9 mouse cellular contexts compared by ENCODE assay signal in genomic region chr4:43425648-43426380, GRCm38 (mm10). TPM values are rescaled to one million over a fixed set of nuclear protein-coding genes. Genes with fewer than 3 reads are reported as not detected.
DNase-seq lines count a peak whose midpoint lies in the region; ATAC-seq and TF ChIP-seq lines count a peak whose summit lies in the region.
"Had no signal": no experiment of that assay in that cellular context is flagged by ENCODE, and none has a peak within 500 bp of the region (broad histone marks: within the 10 kb centered on the region; RNA-seq: fewer than 3 reads in every experiment).

No protein-coding gene starts in this region.

- peak; percentile 20 for ATAC-seq in lung, postnatal 0 days
- ATAC-seq in limb, embryonic 14.5 days (ENCODE audit: low FRiP score, low read depth) = peak; percentile 30; the same call in 1 of the 2 replicates

- H3K27ac ChIP-seq in lung, postnatal 0 days (ENCODE audit: low read length) = no peak overlapping the region
- no peak overlapping the region for H3K27ac ChIP-seq in limb, embryonic 14.5 days (replicated peaks; ENCODE audit: low read depth, low read length)

- H3K4me3 ChIP-seq in lung, postnatal 0 days (ENCODE audit: low read depth, low read length) = no peak overlapping the region
- no peak overlapping the region for H3K4me3 ChIP-seq in lung, adult 2 months (replicated peaks; ENCODE audit: extremely low read depth, low read depth, low read length)
- H3K4me3 ChIP-seq in limb, embryonic 14.5 days (replicated peaks; ENCODE audit: low read length) = no peak overlapping the region

- no peak overlapping the region for H3K4me2 ChIP-seq in lung, postnatal 0 days (replicated peaks; ENCODE audit: low read depth, low read length)
- peak overlapping the region; percentile 29; the same call in 1 of the 2 replicates for H3K4me2 ChIP-seq in limb, embryonic 14.5 days (replicated peaks; ENCODE audit: low read depth, low read length, severe bottlenecking)

- intact Hi-C loops in left cerebral cortex, postnatal 4 days (cut with DNase I) = no loop called here

- H3K4me1 ChIP-seq in lung, postnatal 0 days (ENCODE audit: insufficient read depth, low read depth, low read length) = no peaks in the 10 kb centered on the region
- H3K4me1 ChIP-seq in lung, adult 2 months (ENCODE audit: control insufficient read depth, insufficient read depth, low read length) = peaks cover 4% of the 10 kb centered on the region; the same call in 1 of the 2 replicates
- peaks cover 12% of the 10 kb centered on the region; the same call in 1 of the 2 replicates for H3K4me1 ChIP-seq in limb, embryonic 14.5 days (ENCODE audit: control insufficient read depth, insufficient read depth, low read length)

- no peak for TF ChIP-seq CTCF in lung, postnatal 0 days (IDR thresholded peaks at IDR 0.05)
- TF ChIP-seq CTCF in lung, adult 2 months (IDR thresholded peaks at IDR 0.05; ENCODE audit: insufficient read depth, low read length) = no peak

- 44% methylated on average over 31 of the region's 31 CpGs for WGBS in lung, postnatal 0 days
- 52% methylated on average over 31 of the region's 31 CpGs for WGBS in lung, adult 2 months
- WGBS in limb, embryonic 14.5 days = 22% methylated on average over 31 of the region's 31 CpGs

- H3K27me3 ChIP-seq in lung, postnatal 0 days (replicated peaks; ENCODE audit: insufficient read depth, low read length) = no peaks in the 10 kb centered on the region
- H3K27me3 ChIP-seq in limb, embryonic 14.5 days (ENCODE audit: control insufficient read depth, insufficient read depth, low read length) = peaks cover 37% of the 10 kb centered on the region

- no peak for TF ChIP-seq POLR2A in lung, adult 2 months (IDR thresholded peaks at IDR 0.05; ENCODE audit: borderline replicate concordance, extremely low read depth, low read depth, low read length)
- TF ChIP-seq POLR2A in limb, embryonic 14.5 days (IDR thresholded peaks at IDR 0.05; ENCODE audit: borderline replicate concordance, extremely low read depth, insufficient read depth, insufficient read length) = no peak

- no peaks in the 10 kb centered on the region for H3K9me3 ChIP-seq in lung, postnatal 0 days (ENCODE audit: low read length)
- no peaks in the 10 kb centered on the region for H3K9me3 ChIP-seq in limb, embryonic 14.5 days (ENCODE audit: control insufficient read depth, low read length)

- H3K9ac ChIP-seq in lung, postnatal 0 days (replicated peaks; ENCODE audit: low read depth) = no peak overlapping the region
- 0 out of 2 replicates have a peak overlapping the region, but pooled peaks have one; percentile 12 for H3K9ac ChIP-seq in limb, embryonic 14.5 days (ENCODE audit: low read depth, low read length, severe bottlenecking)

- peak; percentile 25 for DNase-seq in cerebellum, adult 9-11 months
- DNase-seq in cerebellum, postnatal 25 days = no peak
- DNase-seq in lung, postnatal 0 days (ENCODE audit: low spot score) = no peak
- no peak for DNase-seq in lung, adult 2 months
- no peak for DNase-seq in limb, embryonic 14.5 days (ENCODE audit: low spot score)
- peak; percentile 64 for DNase-seq in thymus, postnatal 14 days
- DNase-seq in frontal cortex, postnatal 36 days (ENCODE audit: low spot score in 2 of 2) = no peak
- DNase-seq in left cerebral cortex, postnatal 4 days = no peak

- H3K36me3 ChIP-seq in lung, postnatal 0 days (ENCODE audit: insufficient read depth, low read length) = peaks cover 55% of the 10 kb centered on the region
- H3K36me3 ChIP-seq in limb, embryonic 14.5 days (ENCODE audit: control insufficient read depth, insufficient read depth, low read length) = peaks cover 55% of the 10 kb centered on the region

- no peak for TF ChIP-seq EP300 in lung, postnatal 0 days (IDR thresholded peaks at IDR 0.05)

RNA-seq across cellular contexts. Expression of gene Fam166b, which starts 3.1 kb away (rescaled TPM):
- polyA plus RNA-seq in lung, postnatal 0 days (2015; fragmentation: Nextera tagmentation; extraction: Ambion mirVana) = 4.6 and 6.8 TPM in 2 replicates
- 14.4 and 15.8 TPM in 2 replicates for polyA plus RNA-seq in lung, adult 2 months (2012; rRNA removed)
- polyA plus RNA-seq in limb, embryonic 14.5 days (2012; rRNA removed) = 0.20 and 0.29 TPM in 2 replicates
- 0.14 and 0.33 TPM in 2 replicates for polyA plus RNA-seq in limb, embryonic 14.5 days (2014; fragmentation: Nextera tagmentation; extraction: Ambion mirVana)
- 1 to 10 TPM; 1.0 to 1.3 TPM for total RNA-seq in left cerebral cortex, postnatal 4 days (2021)

RNA-seq across cellular contexts. Expression of gene Tesk1, which starts 15.9 kb away (rescaled TPM):
- polyA plus RNA-seq in lung, postnatal 0 days (2015; fragmentation: Nextera tagmentation; extraction: Ambion mirVana) = 7.3 and 8.0 TPM in 2 replicates
- 83.6 and 83.9 TPM in 2 replicates for polyA plus RNA-seq in lung, adult 2 months (2012; rRNA removed)
- polyA plus RNA-seq in limb, embryonic 14.5 days (2012; rRNA removed) = 47.4 and 63.1 TPM in 2 replicates
- polyA plus RNA-seq in limb, embryonic 14.5 days (2014; fragmentation: Nextera tagmentation; extraction: Ambion mirVana) = 15.8 and 17.6 TPM in 2 replicates
- 100 to 1,000 TPM; 106 to 108 TPM for total RNA-seq in left cerebral cortex, postnatal 4 days (2021)

RNA-seq across cellular contexts. Expression of gene Cd72, which starts 28.6 kb away (rescaled TPM):
- polyA plus RNA-seq in lung, postnatal 0 days (2015; fragmentation: Nextera tagmentation; extraction: Ambion mirVana) = 2.7 and 3.1 TPM in 2 replicates
- polyA plus RNA-seq in lung, adult 2 months (2012; rRNA removed) = 3.4 and 6.2 TPM in 2 replicates
- 1.3 TPM in 2 replicates for polyA plus RNA-seq in limb, embryonic 14.5 days (2012; rRNA removed)
- polyA plus RNA-seq in limb, embryonic 14.5 days (2014; fragmentation: Nextera tagmentation; extraction: Ambion mirVana) = 4.4 and 7.5 TPM in 2 replicates
- not detected for total RNA-seq in left cerebral cortex, postnatal 4 days (2021)

RNA-seq across cellular contexts. Expression of gene Rusc2, which starts 44.0 kb away (rescaled TPM):
- 22.2 and 23.4 TPM in 2 replicates for polyA plus RNA-seq in lung, postnatal 0 days (2015; fragmentation: Nextera tagmentation; extraction: Ambion mirVana)
- 91.1 and 92.8 TPM in 2 replicates for polyA plus RNA-seq in lung, adult 2 months (2012; rRNA removed)
- 16.2 and 25.4 TPM in 2 replicates for polyA plus RNA-seq in limb, embryonic 14.5 days (2012; rRNA removed)
- 8.0 and 9.6 TPM in 2 replicates for polyA plus RNA-seq in limb, embryonic 14.5 days (2014; fragmentation: Nextera tagmentation; extraction: Ambion mirVana)
- 100 to 1,000 TPM; 185 to 188 TPM for total RNA-seq in left cerebral cortex, postnatal 4 days (2021)

RNA-seq across cellular contexts. Expression of gene Sit1, which starts 57.7 kb away (rescaled TPM):
- polyA plus RNA-seq in lung, postnatal 0 days (2015; fragmentation: Nextera tagmentation; extraction: Ambion mirVana) = not detected in 2 replicates
- polyA plus RNA-seq in lung, adult 2 months (2012; rRNA removed) = 0.85 and 1.2 TPM in 2 replicates
- not detected in 2 replicates for polyA plus RNA-seq in limb, embryonic 14.5 days (2012; rRNA removed)
- polyA plus RNA-seq in limb, embryonic 14.5 days (2014; fragmentation: Nextera tagmentation; extraction: Ambion mirVana) = not detected in 2 replicates
- not detected for total RNA-seq in left cerebral cortex, postnatal 4 days (2021)
- total RNA-seq: left cerebral cortex, postnatal 10 days had no signal

Comparison
In these comparisons a context has a peak if more than half of its experiments do, and no peak if none do; other contexts are left out.
1. DNase-seq: peak in cerebellum, adult 9-11 months (single experiment) and thymus, postnatal 14 days (single experiment); none in cerebellum, postnatal 25 days (0 of 2), lung, postnatal 0 days (single experiment), lung, adult 2 months (single experiment), limb, embryonic 14.5 days (single experiment), frontal cortex, postnatal 36 days (0 of 2) and left cerebral cortex, postnatal 4 days (single experiment).